Mouse (Mus musculus): ENCODE data around the gene Trank1. TPM values are rescaled to one million over a fixed set of nuclear protein-coding genes. Genes with fewer than 3 reads are reported as not detected.

Gene Trank1
- polyA plus RNA-seq, 1 experiment = not detected

DNA sequence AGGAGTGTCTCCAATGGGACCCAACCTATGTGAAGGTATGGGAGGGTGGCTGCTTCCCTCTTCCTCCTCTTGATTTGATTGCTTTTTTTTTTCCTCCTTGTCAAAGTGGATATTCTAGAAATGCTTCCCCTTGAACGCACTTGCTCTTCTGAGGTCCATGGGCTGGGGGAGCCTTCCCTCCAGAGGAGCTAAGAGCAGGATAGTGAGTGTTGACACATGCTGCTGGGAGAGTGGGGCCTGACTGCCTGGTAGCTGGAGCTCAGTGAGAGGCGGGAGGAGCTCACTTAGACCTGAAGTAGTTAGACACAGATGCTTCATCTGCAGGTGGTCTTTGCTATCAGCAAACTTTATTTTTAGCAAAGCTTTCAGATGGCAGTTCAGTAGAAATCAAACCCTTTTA lies 22.3 kb downstream of the Trank1 start:
- no peak for TF ChIP-seq GATA1 (IDR thresholded peaks at IDR 0.05; ENCODE audit: low read length)

DNA sequence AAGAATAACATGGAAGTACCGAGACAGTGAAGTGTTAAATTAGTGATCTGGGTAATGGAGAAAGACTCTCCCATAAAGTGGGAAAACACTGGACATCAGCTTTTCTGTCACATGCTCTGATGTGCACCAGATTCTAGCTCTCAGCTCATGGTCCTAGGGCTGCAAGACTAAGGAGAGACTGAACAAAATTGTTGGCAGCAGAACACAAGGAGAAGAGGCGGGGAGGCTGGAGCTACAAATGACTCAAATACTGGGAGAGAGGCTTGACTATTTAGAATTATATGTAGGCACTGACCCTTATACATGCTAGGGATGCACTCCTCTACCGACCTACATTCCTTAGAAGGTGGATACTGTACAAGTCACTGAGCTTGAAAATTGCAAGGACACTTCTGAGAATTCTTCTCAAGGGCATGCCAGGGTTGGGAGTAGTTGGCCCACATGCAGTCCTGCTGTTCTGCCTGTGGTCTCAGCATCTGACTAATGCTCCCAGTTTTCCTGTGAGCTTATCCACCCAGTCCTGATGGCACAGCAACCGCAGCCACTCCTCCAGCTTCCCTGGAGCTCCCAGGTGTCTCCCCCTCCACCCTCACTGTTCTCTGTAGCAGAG lies 23.1 kb downstream of the Trank1 start:
- no peak for TF ChIP-seq GATA1 (IDR thresholded peaks at IDR 0.05; ENCODE audit: low read length)

DNA sequence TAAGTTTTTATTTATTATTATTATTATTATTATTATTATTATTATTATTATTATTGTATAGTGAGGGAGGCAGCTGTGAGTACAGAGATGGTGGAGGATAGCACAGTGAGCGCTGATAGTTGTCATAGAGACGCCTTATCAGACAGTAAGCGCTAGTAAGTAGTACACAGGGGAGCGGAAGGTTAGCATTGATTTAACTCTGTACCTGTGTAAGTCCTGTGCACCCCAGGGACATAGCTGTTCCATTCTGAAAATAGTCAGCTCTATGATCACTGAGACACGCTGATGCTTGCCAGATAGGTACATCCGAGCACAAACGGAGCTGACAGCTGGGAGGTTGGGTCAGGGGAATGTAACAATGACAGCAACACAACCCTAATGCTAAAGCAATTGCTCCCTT lies 39.7 kb downstream of the Trank1 start:
- no peak for TF ChIP-seq GATA1 (IDR thresholded peaks at IDR 0.05; ENCODE audit: low read length)

DNA sequence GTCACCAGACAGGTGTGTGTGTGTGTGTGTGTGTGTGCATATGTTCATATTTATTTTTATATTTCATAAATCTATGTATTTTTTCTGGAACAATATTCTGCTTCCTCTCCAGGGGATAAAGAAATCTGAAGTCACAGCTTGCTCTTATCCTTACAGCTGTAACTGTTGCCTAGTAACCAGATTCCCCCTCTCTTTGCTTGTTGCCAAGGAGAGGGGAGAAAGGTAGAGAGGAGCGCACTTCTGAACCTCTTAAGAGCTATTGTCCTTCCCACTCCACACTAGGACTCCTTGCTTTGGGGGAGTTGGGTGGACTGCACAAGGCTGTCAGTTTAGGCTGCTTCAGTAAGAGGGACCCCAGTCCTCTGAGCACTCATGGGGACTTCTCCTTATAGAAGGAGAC lies 40.1 kb downstream of the Trank1 start:
- TF ChIP-seq GATA1 (IDR thresholded peaks at IDR 0.05; ENCODE audit: low read length) = no peak

DNA sequence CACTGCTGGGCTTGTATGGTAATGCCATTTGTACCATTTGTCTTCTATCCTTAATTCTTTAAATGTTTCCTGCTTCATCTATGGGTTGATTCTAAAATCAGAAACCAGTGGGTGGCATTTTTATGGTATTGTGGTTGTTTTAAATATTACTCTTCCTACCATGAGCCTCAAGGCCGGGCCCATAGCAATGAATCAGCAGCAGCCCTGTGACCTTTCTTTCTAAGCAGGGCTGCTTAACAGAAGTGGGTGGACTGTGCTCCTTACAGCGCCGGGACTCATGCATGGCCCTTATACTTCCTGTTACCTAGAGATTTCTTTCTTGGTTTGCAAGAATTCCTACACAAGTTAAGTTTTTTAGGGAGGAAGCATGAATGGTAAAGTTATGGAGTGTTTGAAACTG lies 41.1 kb downstream of the Trank1 start:
- TF ChIP-seq GATA1 (IDR thresholded peaks at IDR 0.05; ENCODE audit: low read length) = no peak

DNA sequence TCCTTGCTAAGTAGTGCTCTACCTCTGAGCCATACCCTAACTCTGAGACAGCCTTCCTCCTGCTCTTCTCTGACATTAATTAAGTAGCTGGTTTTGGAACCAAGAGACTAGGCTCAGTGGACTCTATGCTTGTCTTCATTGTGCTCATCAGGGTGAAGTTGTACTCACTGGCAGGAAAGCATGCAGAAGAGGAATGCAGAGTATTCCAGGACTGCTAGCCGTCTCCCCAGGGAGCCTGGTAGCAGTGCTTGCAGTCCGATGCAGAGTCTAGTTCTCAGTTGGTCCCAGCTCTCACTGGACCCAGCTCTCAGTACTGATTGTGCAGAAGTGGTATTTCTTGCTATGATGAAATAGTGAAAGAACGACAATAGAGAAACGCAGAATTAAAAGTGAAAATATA lies 43.5 kb downstream of the Trank1 start:
- TF ChIP-seq GATA1 (IDR thresholded peaks at IDR 0.05; ENCODE audit: low read length) = no peak

DNA sequence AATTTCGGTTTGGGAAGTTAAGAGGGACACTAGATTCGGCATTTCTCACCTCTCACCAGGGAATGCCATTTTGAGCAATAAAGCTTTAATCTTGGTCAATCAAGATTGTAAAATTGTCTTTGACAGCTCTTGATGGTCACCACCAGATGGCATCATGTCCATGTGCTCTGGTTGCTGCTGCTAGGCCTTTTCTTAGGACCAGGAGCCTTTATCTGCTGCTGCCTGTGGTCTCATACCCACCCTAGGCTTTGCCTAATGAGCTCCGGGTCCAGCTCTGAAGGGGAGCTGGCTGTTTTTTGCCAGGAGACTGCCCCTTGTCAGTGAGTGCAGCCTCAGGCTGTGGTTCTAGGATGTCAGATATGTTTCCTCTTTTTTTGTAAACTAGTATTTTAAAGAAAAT lies 44.8 kb downstream of the Trank1 start:
- no peak for TF ChIP-seq GATA1 (IDR thresholded peaks at IDR 0.05; ENCODE audit: low read length)

DNA sequence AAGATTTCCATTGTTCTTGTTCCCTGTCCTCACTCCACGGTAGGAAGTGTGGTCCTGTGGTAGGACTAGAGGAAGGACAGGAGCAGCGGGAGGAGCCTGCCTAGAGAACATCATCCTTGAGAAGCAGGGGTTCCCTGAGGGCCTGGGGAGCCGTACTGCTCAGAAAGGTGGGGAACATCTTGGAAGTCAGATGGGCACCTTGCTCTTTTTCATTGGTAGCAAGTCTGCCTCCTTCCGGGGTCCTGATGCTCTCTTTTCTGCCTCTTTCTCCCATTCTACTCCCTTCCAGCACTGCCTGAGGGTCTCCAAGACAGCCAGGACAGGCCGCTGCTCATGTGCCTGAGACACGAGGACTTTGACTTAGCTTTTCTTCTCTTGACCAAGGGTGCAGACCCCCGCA lies 52.1 kb downstream of the Trank1 start:
- no peak for TF ChIP-seq GATA1 (IDR thresholded peaks at IDR 0.05; ENCODE audit: low read length)

DNA sequence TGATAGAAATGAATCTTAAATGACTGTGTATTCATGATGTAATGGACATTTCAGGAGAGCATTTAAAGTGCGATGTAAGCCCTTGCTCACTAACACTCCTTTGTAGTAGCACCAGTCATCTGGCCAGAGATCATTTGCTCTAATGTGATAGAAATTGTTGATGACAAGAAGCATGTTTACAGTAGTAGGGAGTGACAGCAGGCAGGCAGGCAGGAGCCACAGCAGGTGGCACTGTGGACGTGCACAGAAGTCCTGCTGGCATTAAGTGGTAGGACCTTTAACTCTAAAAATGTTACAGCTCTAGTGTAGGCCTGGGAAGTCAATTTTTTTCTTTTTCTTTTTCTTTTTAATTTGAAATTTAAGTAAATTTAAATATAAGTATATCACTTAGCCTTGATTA lies 56.2 kb downstream of the Trank1 start:
- no peak for TF ChIP-seq GATA1 (IDR thresholded peaks at IDR 0.05; ENCODE audit: low read length)

DNA sequence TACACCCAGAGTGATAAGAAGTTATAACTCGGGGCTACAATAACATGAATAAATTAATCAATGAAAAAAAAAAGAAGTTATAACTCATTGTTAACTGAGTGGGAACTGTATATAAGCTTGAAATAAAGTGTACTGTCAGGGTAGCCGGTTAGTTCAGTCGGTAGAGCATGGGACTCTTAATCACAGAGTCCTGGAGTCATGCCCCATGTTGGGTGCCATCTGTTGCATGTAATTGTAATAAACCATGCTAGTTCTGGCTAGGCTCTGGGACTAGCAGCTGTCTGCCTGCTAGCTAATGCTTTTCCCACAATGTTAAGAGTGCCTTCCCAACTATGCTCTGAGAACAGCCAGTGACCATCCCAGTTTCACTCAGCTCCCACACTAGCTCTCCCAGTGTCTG lies 60.5 kb downstream of the Trank1 start:
- TF ChIP-seq GATA1 (IDR thresholded peaks at IDR 0.05; ENCODE audit: low read length) = no peak

DNA sequence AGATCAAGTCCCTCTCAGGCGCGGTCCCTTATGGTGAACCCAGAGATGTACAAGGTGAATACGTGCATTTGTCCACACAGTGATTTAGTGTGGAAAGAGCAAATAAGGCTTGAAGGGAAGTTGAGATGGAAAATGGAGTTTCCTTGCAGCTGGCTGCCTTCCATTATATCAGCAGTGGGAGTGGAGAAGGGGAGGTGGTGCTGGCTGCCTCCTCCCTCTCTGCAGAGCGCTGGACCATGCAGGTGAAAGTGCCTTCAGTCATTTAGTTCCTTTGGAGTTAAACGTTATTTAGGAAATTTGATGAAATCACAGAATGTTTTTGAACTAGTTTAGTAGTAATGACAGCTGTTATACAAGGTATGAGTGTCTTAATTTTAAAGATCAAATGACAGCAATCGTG lies 66.3 kb downstream of the Trank1 start:
- TF ChIP-seq GATA1 (IDR thresholded peaks at IDR 0.05; ENCODE audit: low read length) = no peak

DNA sequence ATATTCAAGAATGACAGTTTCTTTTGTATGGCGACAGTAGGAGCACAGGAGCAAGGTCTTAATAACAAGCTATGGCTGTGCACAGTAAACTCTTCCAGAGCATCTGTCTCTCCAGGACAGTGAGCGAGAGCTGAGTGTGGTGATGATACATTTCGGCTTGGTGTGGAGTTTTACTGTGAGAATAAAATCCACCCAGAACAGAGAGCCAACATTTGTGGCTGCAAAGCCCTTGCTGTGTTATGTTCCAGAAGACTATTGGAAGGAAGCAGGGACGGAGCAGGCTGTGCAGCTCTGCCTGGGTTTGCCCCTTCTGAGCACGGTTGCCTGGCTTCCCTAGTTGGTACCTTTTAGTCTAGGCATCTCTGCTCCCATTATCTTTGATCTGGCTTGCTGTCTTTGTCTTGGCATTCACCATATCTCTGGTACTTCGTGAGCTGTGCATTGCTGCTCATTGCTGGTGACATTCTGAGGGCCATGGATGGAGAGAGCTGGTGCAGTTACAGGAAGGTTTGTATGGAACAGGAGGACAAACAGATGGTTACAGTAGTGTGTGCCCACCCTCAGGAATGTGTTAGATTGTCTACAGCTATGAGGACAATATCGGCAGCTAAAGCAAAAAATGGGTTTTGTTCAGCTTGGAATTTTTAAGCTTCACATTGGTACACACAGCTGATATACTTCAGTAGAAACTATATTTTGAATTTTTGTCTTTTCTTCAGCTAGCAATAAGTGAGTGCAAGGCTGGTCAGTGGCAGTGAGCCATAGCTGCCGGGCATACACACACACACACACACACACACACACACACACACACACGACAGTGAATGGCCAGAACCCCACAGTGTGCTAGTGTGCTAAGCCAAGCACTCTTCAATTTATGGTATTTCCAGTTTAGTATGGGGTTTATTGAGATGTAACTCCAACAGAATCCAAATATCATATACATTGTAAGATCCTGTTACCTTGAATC lies 69.8 kb downstream of the Trank1 start:
- no peak for TF ChIP-seq GATA1 (IDR thresholded peaks at IDR 0.05; ENCODE audit: low read length)

DNA sequence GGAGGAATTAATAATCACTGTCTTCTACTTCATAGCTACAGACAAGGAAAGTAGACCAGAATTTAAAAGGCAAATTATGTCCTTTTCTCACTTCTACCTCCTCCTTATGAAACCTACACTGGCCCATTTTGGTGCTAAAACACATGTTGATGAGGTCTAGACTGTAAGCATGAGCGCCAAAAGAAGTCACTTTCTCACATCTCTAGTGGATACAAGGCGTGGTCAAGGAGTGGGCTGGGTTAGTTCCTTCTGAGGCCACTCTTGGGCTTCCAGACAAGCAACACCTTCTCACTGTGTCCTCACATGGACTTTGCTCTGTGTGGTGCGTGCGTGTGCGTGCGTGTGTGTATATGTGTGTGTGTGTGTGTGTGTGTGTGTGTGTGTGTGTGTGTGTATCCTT lies 70.9 kb downstream of the Trank1 start:
- TF ChIP-seq GATA1 (IDR thresholded peaks at IDR 0.05; ENCODE audit: low read length) = no peak

DNA sequence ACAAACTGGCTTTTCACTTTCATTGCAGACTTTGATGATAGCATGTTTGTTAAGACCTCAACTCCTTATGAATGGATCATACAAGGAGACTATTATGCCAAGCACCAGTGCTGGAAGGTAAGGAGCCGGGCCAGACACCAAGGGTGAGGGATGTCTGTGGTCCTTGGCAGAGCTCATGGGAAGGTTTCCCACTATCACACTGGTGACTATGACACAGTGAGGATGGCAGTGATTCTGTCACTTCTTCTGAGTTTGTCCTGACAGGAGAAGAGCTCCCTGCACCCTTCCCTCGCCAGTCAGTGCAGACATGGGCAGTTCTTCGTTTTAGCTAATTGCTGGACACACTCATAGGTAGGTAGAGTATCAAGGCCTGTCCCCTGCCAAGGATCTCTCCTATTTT lies 71.5 kb downstream of the Trank1 start:
- no peak for TF ChIP-seq GATA1 (IDR thresholded peaks at IDR 0.05; ENCODE audit: low read length)

DNA sequence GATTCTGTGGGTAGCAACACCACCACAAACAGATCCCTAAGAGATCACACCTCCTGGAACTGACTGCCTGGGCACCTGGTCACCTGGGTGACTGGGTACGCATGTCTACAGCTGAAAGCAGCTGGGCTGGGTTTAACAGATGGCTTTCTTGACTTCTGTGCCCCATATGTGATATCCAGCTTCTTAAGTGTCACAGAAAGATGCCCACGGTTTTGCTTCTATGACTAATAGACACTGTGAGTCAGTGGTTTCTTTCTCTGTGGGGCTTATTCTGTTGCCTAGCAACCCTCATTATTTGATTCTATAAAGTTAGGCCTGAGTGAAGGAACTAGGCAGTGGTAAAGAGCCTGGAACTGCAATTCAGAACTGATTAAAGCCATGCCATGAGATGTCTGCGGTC lies 72.2 kb downstream of the Trank1 start:
- no peak for TF ChIP-seq GATA1 (IDR thresholded peaks at IDR 0.05; ENCODE audit: low read length)

DNA sequence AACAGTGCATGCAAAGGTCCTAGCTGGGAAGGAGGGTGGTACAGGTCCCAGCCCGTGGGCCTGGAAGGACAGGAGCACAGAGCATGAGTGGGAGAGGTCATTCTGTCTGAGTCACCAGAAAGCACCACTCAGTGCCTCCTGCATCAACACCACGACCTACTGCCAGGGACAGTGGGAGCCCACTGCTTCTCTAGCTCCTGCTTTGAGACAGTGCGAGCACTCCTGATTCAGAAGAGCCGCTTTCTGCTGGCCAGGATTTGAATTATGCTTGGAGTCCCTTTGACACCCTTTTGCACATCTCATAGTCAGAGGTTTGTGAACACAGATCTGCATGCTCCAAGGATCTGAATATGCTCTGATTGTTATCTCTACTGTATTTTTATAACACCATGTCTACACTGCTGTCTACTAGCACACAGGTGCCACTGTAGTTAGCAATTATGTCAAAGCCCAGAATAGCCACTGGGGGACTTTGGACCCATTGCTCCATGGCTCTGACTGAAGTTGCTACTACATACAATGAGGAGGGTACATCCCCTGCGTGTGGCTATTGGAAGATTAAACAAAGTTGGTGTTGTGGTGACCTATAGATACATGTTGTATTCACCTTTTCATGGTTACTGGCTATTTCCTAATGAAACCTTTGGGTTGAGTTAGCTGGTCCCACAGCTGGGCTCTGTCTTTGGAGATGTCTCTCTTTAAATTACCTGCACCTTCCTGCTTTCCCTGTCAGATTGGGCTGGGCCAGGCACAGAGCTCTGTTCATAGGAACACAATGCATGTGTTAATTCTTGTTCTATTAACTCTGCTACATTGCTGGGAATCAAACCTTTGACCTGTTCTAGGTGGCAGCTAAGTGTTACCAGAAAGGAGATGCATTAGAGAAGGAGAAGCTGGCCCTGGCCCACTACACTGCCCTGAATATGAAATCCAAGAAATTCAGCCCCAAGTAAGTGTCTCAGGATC lies 74.3 kb downstream of the Trank1 start:
- no peak for TF ChIP-seq GATA1 (IDR thresholded peaks at IDR 0.05; ENCODE audit: low read length)
